Mouse (Mus musculus) C2C12 (cell line): ENCODE data around the gene Prr5.

Experiments
- CTCF ChIP-seq: IDR thresholded peaks from one replicate; pipeline ENCODE4 v1.5.1; 2011; ENCODE audit not compliant: control insufficient read depth, insufficient read depth, insufficient read length
- MAX ChIP-seq: IDR thresholded peaks from one replicate; pipeline ENCODE4 v1.6.1; 2011; ENCODE audit warnings: mild to moderate bottlenecking, control low read depth
- USF1 ChIP-seq: IDR thresholded peaks from one replicate; pipeline ENCODE4 v1.6.1; 2011; ENCODE audit warnings: low read depth, mild to moderate bottlenecking, control low read depth, moderate library complexity

- TF ChIP-seq MAX = no peak
- no peak for TF ChIP-seq CTCF
- no peak for TF ChIP-seq USF1
These were observed 43.4 kb downstream of the Prr5 start for GRCm38 (mm10) chr15:84712566-84713405.
